Mouse (Mus musculus): ENCODE measurements around the gene Angel2. TPM values are rescaled to one million over a fixed set of nuclear protein-coding genes. Genes with fewer than 3 reads are reported as not detected.

Angel2 gene
- total RNA-seq, 2 experiments from 2014 or later = 30.1 to 33.0 TPM

DNA sequence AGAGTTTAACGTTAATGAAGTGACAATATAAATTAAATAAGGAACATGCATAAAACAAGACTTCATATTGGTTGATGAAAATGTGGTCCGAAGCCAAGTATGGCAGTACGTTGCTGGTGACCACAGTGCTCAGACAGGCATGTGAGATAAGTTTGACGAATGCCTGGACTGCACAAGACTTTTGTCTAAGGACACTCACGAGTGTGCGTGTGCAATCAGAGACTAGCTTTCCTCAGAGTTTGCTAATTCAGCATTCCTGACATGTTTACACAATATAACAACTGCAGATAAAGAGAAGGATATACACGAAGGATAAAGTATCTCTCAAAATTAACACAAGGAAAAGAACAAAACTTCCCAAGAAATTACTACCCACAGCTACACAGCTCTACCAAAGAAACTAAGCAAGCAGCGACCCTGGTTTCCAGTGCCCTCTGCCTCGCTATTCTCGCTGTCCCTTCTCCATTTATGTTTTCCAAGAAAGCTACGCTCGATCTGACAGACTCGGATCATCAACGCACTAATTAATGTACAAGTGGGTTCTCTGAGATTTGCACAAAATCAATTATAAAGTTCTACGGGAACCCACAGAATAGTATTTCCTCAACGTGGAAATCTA, 2.9 kb downstream of the Angel2 start:
- intact Hi-C loops (cut with DNase I) = no loop called here

DNA sequence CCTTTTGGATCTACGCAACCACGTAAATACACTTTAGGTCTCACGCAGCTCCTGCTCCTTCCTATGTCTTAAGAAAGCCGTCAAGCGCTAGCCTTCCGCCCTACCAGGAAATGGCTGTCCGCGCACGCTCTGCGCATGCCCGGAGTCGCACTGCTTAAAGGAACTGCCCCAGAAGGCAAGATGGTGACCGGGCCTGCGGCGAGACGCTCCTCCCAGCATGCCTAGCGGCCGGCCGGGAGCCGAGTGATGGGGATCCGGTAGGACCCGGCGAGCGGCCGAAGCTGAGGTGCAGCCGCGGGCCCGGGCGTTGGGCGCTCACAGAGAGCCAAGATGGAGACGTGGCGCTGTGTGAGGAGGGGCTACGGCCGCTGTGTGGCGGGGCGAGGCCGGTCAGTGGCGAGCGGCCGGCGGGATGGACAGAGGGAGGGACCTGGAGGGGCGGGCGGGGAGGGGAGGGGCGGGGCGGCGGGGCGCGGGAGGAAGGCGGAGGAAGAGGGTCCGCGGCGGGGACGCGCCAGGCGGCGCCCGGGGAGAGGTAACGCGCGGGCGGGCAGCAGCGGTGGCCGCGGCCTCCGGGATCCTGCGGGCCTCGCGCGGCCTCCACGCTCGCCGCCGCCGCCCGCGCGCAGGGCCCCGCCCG, 3.6 kb downstream of the Angel2 start:
- DNase-seq = peak; percentile 98
- intact Hi-C loops (cut with DNase I) = no loop called here

More for the DNA sequence above, 2.9 kb downstream of the Angel2 start:
- peak in 1 of 2 experiments; percentile 9 for DNase-seq

DNA sequence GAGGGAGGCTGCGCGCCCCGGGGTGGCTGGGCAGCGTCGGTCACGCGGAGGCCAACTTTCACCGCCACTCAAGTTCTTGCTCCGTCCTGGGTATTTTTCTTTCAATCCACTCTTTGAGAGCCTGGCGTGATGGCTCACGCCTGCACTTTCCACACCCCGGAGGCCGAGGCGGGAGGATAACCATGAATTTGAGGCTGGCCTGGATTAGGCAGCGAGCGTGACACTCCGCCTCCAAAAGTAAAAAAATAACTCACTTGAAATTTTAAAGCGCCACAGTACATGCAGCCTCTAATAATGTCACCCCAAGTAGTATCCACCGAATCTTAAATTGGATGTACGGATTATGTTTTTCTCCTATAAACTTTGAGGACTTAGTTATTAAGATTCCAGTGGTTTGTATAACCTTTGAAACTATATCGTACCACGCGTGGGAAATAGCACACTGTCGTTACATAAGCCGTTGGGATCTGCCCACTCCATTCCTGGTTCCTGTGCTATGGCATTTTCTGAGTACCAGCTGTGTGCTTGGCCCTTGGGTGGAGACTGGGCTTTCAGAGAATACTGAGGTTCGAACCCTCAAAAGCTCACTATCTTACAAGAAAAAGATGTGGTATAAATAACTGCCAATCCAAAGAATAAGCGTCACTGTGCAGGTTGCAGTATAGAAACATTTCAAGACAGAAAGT, 4.2 kb downstream of the Angel2 start:
- DNase-seq = peak in 1 of 2 experiments; percentile 60
- intact Hi-C loops (cut with DNase I) = no loop called here

DNA sequence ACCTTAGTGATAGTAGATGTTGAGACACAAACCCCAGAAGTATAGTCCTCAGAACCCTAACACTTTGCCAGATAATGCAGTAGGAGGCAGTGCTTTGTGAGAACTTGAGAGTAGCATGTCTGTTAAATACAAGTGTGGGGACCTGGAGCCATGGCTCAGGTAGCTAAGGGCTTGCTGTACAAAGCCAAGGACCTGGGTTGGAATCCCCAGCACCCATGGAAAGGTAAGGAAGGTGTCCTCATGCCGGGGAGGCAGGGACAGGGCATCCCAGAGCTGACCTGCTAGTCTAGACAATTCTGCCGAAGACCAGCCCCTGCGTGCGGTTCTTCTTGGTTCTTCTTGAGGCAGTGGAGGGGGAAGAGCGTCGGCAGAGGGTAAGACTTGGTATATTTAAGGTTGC, 5.3 kb downstream of the Angel2 start:
- intact Hi-C loops (cut with DNase I) = no loop called here
- DNase-seq = no peak

DNA sequence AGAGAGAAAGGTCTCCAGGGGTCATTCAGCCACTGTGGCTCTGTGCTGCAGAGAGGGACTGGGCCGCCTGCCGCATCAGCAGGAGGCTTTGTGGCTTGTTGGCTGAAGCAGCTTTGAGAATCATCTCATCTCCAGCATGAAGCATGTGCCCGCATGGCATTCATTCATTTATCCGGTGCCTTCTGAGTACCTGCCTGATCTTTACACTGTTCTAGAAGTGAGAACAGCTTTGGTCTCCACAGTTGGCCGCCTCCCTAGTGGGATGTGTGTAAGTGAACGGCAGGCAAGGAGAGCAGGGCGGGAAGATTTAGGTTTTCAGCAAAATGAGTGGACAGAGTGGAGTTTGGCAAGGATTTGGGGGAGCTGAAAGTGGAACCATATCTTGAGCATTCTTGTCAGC, 14.9 kb downstream of the Angel2 start:
- no peak for DNase-seq
- intact Hi-C loops (cut with DNase I) = loop anchor here (5.0 to 10.0 kb wide), 2 partner anchors 187 to 335 kb away; no protein-coding TSS in a partner anchor

DNA sequence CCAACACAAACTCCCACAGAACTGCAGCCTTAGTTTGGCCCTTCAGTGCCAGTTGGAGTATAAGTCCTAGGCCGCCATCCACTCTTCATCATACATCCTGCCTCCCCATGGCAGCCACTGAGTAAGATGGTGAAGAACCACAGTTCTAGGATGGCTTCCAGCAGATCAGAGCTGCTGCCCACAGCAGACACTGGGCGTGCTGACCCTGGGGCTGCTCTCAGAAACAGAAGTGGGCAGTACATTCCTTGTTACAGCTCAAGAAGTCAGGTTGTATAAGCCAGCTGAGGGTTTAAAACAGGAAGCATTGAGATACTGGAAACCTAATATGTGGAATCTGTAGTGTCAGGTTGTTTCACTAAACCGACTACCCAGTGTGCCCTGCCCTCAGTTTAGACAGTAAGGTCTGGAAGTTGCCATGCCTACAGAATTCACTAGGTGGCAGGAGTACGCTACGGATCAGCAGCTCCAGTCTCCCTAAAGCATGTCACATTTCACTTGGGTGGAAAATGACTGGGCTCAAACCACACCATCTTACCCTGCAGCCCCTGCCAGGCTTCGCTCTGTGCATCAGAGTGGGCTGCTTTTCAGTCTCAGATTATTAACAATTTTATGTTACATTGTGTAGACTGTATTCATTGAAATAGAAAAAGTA, 19.3 kb downstream of the Angel2 start:
- DNase-seq = peak; percentile 74 to 82
- intact Hi-C loops (cut with DNase I) = loop anchor here (1.0 to 10.0 kb wide), 3 partner anchors 131 to 331 kb away; no protein-coding TSS in a partner anchor

DNA sequence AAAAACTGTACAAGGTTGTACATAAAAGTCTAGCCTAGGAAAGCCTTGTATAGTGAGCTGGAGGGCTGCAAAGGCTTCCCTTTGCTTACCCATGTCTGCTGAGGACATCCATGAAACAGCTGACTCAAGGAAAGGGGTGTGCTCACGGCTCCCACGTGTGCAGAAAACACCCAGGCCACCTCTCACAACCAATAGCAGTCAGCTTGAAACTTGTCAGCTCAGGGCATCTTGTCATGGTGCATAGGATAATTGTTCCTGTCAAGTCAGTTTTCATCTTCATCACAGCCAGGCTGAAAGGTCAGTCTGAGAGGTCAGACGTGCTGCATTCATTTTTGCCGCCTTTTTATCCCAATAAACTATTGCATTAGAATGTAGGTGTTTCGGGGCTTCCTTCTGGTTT, 23.1 kb downstream of the Angel2 start:
- intact Hi-C loops (cut with DNase I) = loop anchor here (10.0 kb wide), 1 partner anchor 327 kb away; no protein-coding TSS in a partner anchor
- DNase-seq = no peak

DNA sequence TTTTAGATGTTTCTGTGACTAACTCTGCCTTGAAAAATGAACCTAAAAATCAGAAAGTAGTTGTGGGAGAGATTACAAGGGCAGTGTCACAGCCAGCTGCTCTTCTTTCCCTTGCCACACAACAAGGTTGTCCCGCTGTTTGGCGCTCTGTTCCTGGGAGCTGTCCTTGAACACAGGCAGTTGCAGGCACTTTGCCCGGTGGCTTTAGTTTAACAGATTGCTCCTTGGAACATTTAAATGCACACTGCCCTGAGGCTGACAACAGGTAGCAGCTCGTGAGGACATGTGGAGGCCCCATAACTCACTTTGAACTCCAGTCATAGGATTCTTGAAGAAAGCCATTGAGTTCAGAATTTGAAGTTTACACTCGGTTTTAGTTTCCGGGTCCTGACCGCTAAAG, 23.5 kb downstream of the Angel2 start:
- no peak for DNase-seq
- intact Hi-C loops (cut with DNase I) = loop anchor here (10.0 kb wide), 1 partner anchor 326 kb away; no protein-coding TSS in a partner anchor

DNA sequence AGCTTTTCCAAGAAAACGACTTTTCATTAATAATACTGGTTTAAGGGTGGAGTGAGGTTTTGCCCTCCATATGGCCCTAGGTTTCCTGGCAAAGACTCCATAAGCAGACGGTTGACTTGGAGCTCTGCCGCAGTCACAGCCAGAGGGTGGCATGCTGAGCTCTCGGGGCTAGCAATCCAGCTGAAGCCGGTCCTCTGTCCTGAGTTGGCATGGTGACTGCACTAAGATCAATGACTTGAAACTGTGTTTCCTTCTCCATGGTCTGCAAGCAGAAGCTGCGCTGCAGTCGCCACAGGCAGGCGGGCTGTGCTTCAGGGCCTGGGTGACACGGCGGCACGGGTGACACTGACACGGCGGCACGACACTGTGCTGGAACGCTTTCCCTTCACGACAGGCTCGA, 23.9 kb downstream of the Angel2 start:
- DNase-seq = no peak
- intact Hi-C loops (cut with DNase I) = loop anchor here (10.0 kb wide), 1 partner anchor 326 kb away; no protein-coding TSS in a partner anchor

DNA sequence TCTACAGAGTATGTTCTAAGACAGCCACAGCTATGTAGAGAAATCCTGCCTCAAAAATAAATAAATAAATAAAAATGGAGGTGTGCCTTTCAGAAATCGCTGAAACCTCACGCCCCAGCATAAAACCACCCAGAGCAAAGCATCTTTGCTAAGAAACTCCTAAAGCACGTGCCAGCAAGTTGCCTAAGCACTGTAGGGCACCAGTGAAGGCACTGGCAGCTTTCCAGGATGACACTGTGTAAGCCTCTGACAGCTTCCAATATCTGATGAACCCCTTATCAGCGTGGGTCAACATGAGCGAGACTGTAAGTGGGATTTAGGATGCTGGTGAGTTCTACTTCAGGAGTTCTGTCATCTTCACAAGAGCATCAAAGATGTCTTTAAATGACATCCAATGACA, 26.1 kb downstream of the Angel2 start:
- intact Hi-C loops (cut with DNase I) = no loop called here
- DNase-seq = no peak

DNA sequence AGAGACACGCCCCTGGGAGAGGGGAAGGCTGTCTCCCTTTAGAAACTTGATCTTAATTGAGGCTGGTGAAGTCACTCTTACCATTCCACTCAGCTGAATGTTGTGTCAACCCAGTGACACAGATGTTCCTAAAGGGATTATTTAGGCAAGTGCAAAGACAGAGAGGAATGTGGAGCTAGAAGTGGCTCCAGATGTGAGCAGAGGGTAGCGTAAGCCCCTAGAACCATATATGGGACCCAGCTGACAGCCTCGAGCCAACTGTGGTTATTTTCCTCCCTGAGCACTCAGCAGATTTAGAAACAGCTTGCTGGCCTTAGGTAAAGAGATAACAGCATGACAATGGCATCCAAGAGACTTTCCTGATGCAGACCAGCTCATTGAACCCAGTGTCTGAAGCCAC, 28.1 kb downstream of the Angel2 start:
- intact Hi-C loops (cut with DNase I) = no loop called here
- DNase-seq = no peak

DNA sequence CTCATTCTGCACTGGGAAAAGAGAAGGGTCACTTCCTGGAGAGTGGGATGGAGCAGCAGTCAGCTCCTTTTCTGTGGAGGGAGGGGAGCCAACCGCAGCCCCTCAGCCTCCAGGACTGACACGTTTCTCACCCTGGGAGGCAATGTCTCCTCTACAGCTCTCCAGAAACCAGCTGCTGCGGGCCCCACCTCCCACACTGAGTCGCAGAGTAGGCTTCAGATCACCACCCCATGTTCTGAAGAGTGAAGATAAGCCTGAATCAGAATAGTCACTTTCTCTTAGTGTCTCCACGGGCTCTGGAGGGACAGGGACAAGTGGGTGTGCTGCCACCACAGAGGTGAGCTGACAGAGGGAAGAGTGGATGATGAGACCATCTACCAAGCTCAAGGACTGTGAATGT, 33.9 kb downstream of the Angel2 start:
- no peak for DNase-seq
- intact Hi-C loops (cut with DNase I) = no loop called here

DNA sequence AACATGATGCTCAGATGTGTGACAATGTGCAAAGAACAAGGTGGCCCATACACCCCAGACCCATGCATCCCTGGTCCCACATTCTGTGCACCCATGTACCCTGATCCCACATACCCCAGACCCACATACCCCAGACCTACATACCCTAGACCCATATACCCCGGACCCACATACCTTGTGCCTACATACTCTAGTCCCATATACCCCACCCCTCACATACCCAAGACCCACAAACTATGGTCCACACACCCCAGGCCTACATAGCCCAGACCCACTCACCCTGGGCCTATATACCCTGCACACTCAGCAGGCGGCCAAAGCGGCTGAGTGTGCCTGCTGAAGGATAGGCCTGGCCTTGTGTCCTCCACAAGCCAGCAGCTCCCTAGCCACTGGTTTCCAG, 37.8 kb downstream of the Angel2 start:
- no peak for DNase-seq
- intact Hi-C loops (cut with DNase I) = no loop called here

DNA sequence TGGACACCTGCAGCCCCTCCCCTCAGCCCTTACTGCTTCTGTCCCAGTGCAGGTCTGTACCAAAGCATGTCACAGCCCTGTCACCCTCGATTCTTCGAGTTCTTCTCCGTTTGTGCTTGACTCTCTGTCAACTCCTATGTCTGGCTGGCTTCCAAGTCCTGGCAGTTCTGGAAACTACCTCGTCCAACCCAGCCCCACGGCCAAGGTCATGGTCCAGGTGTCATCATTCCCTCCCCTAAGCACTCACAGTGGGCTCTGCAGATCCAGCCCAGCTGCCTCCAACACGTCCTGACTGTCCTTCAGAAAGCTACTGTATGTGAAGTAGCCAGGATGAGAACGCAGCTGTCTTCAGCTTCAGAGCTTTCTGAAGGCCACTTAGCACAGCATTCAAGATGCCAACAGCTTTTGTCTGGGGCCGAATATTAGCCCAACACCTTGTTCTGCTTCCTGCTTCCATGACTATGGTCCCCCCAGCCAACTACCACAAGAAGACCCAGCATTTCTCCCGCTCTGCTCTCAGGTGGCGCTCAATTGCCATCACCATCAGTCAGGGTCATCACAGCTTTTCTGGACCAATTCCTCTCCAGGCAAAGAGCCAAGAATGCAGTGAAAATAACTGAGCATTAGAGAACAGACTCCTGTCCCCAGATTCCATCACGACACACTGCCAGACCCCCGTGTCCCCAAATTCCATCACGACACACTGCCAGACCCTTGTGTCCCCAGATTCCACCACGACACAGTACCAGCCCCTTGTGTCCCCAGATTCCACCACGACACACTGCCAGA, 40.3 kb downstream of the Angel2 start:
- peak in 1 of 2 experiments; percentile 43 for DNase-seq
- intact Hi-C loops (cut with DNase I) = no loop called here

DNA sequence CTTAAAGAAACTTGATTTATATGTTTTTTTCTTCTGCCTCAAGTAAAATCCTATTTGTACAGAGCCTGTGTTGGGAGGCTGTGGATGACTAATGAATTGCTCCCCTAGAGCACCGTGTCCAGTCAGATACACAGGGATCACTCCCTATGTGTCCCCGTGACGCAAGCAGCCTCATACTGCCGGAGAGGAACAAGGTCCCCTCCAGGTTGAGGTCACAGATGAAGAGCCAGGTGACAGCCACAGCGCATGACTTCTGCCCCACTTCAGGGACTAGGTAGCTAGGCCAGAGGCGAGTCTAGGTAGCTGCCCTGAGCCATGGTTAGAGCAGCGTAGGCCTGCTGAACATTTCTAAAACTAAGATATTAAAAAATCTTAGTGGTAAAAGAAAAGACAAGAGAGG, 43.1 kb downstream of the Angel2 start:
- DNase-seq = no peak
- intact Hi-C loops (cut with DNase I) = no loop called here

DNA sequence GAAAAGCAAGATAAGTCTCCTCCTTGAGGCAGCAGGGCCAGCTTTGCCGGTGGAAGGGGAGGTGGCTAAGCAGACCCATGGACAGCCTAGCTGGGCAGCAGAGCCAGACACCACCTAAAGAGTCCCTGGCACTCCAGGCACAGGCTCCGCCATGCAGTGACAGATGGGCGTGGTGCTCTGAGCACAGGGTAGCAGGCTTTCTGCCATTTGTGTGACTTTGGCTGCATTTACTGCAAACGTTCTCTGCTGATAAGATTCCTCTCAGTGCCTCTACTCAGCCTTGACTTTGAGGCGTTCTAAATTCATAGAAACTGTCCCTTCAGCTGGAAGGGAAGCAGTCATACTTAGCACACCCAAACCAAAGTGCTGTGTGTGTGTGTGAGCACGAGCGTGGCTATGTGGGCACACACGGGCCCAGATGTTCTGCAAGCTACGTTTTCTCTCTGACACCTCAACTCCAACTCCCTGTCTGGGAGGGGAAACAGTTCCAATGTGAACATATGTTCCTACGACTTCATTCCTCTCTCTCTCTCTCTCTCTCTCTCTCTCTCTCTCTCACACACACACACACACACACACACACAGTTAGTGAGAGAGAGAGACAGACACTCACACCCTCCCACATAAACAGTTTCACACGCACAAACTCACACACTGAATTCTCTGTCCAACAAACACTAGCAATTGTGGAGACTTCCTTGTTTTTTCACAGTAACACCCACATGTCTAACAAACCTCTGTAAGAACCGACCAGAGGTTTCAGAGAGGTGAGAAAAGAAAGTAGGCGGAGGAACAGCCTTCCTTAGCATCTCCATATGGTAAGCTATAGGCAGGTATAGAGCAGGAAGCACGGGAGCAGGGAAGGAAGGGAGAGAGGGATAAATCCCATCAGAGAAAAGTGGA, 47.0 kb downstream of the Angel2 start:
- intact Hi-C loops (cut with DNase I) = no loop called here
- peak; percentile 22 to 31 for DNase-seq

DNA sequence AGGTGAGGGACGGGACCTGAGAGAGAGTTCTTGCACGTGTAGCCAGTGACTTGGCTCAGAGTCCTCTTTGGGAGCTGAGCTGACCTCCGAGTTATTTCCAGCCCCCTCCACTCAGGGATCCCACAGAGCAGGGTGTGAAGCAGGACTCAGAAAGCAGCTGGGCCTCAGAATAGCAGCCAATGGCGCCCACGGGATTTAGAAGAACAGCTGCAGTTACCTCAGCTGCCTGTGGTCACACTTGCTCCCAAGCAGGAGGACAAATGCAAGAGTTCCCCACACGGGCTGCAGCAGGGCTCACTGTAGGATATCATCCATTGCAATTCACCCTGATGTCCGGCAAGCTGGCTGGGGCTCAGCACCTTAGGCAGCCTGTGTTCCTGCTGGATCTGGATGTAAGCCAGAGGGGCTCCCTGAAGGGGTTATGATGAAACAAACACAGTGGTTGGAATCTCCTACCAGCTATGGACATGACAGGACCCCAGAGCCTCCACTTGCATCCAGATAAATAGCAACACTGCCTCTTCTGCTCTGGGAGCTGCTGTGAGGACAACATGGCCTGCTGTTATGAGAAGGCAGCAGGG, 47.8 kb downstream of the Angel2 start:
- intact Hi-C loops (cut with DNase I) = no loop called here
- DNase-seq = peak; percentile 62 to 72

DNA sequence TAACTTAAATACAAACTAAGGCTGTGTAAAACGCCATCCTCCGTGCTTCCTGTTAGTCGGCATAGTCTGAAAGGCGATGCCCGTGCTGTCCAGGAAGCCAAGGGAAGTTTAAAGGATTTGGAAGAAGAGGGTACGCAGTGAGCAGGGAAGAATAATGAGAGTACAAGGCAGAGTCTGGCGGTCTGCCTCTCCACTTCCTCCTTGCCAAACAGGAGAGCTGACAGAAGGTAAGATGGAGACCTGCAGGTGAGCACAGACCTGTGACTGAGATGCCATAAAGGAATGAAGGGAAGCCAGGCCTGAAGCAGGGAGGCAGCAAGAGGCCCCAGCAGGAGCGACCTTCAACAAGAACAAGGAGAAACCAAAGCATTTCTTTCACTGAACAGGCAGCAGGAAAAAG, 49.3 kb downstream of the Angel2 start:
- DNase-seq = no peak
- intact Hi-C loops (cut with DNase I) = no loop called here

DNA sequence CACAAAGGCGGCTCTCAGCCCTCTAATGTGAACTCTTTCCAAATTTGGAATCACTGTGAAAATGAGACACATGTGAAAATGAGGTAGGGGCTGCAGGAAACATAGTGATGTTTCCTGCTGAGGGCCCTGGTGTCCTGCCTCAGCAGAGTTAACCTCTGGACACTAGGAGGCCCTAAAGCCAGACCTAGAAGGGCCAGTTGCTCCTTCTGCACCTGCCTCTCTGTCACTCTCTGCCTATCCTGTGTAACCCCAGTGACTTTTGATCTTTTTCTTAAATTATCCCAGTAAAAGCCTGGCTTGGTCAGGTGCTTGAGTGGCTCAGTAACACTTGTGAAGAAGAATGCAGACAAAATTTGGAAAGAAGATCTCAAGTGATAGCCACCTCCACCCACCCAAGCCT, 49.9 kb downstream of the Angel2 start:
- no peak for DNase-seq
- intact Hi-C loops (cut with DNase I) = loop anchor here (5.0 kb wide), 1 partner anchor 52 kb away; the partner anchor contains the start of gene Flvcr1

Measured in heart, postnatal 14 days (tissue).